Mouse (Mus musculus) retina, postnatal 1 day (tissue): Measurements from ENCODE around the gene Tfap2b.

Experiments used
- DNase-seq: peaks from one replicate; pipeline ENCODE4 v3.0.0-alpha.2; 2012

The Tfap2b gene

GRCm38 (mm10) chr1:19234432-19235205 is 25.9 kb downstream of the Tfap2b start:
- no peak for DNase-seq

DNA sequence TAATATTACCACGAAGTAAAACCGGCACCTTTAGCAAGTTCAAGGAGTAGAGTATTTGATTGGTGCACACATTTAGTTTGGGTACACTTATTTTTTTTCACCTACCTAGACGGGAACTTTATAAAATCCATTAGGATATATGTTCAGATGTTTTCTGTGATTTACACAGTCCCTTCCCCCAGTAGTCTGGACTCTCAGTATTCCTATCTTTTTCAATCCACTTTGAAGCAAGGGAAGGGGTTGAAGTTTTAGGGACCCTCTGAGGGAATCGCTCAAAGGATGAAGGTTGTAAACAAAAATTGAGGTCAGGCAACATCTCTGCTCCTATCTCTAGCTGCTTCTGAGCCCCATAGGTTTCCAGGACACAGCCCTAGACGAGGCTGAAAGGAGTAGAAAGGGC is 27.3 kb downstream of the Tfap2b start:
- DNase-seq, result no peak

DNA sequence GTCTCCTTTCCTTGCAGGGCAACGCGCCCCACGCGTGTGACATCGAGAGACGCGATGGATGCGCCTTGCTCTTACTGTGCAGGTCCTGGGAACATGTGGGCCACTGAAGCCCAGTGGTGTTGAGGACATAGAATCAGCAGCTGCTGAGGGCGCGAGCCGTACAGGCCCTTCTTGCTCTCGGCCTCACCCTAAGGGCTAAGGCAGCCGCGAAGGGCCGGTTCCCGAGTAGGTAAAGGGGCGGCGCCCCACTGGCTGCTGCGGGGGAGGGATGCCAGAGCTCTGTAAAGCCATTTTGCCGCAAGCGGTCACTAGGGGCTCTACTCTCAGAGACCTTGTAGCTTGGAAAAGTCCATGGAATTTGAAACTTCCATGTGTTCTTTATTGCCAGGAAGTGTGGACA is 27.9 kb downstream of the Tfap2b start:
- no peak for DNase-seq

GRCm38 (mm10) chr1:19237061-19237460 is 28.3 kb downstream of the Tfap2b start:
- DNase-seq, result no peak

- DNase-seq, result no peak
Measured at GRCm38 (mm10) chr1:19237721-19238410, 29.2 kb downstream of the Tfap2b start.

GRCm38 (mm10) chr1:19240054-19240453 is 31.3 kb downstream of the Tfap2b start:
- DNase-seq, result no peak

DNA sequence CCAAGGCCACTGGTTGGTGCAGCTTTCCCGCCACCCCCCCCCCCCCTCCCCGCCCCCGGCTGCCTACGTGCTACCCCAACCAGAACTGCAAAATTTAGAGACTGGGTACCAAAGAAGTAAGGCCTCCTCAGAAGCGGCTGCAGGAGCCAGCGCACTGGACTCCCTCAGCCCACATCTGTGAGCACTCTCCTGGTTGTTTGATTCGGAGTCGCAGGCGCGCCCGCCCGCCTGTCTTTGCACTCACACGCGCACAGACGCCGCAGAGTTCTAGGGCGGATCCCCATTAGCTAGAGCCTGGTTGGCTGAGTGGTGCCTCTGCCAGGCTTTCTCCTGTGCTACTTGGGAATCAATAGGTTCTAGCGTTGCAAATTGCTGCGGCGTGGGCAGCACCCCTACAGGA is 32.6 kb downstream of the Tfap2b start:
- DNase-seq, result peak; percentile 63

- no peak for DNase-seq
Measured at GRCm38 (mm10) chr1:19242021-19242420, 33.3 kb downstream of the Tfap2b start.

DNA sequence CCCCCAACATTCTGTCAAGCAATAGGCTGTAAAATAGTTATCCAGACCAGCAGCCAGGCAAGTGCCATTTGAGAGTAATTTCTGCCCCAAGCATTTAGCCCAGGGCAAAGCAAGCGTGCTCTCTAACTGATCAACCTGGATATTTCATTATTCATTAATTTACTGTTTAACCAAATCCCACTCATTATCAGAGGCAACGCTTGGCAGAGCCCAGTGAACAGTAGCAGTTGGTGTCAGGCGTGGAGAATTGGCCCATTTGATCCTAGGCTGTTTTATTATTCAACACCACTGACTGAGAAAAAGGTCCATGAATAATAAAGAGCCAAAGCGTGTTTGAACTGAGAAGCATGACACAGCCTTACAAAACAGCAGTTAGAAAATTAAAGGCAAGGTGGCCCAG is 36.3 kb downstream of the Tfap2b start:
- DNase-seq, result peak; percentile 56

DNA sequence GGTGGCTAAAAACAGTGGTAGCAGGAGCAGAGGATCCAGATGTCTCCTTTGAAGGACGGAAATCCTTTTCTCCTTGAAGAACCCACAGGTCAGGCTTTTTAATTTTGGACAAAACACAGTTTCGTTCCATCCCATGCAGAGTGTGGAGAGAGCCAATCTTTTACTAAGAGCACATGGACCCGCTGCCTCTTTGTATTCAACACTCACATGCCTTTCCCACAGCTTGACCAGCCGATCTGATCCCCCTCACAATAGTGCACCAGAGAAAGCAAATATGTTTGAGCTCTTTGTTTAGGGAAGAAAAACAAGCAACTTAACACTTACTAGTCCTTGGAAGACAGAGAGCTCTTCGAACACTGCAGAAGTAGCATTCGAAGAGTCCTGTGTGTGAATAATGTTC is 42.6 kb downstream of the Tfap2b start:
- DNase-seq, result no peak

GRCm38 (mm10) chr1:19269596-19269995 is 60.9 kb downstream of the Tfap2b start:
- DNase-seq, result no peak
